Mouse (Mus musculus): Measurements from ENCODE around the gene Aox2. TPM values are rescaled to one million over a fixed set of nuclear protein-coding genes. Genes with fewer than 3 reads are reported as not detected.

Gene Aox2
- total and polyA plus RNA-seq, 3 experiments = 0.04 to 0.08 TPM; not detected in 1

- H3K4me3 ChIP-seq (ENCODE audit: control insufficient read depth in 1 of 2, insufficient read depth in 1 of 2, low read depth in 2 of 2, low read length in 2 of 2) = peak overlapping the region in 1 of 2 experiments; percentile 20; a peak in 2 of 4 replicates
- H3K36me3 ChIP-seq (ENCODE audit: control insufficient read depth in 1 of 2, insufficient read depth in 2 of 2, low read length in 2 of 2) = no peaks in the 10 kb centered on the region
- peak; percentile 94 for DNase-seq (ENCODE audit: low read depth, low spot score)
- H3K27me3 ChIP-seq (ENCODE audit: control insufficient read depth in 1 of 2, insufficient read depth in 2 of 2, low read length in 2 of 2) = no peaks in the 10 kb centered on the region
- no peak overlapping the region for H3K27ac ChIP-seq (ENCODE audit: control insufficient read depth, low read depth, low read length)
- no peaks in the 10 kb centered on the region for H3K9me3 ChIP-seq (replicated peaks; ENCODE audit: insufficient read depth, low read length)
- 0 out of 2 replicates have a peak overlapping the region, but pooled peaks have one; percentile 21 for H3K9ac ChIP-seq (ENCODE audit: control insufficient read depth, low read depth, low read length, poor library complexity, severe bottlenecking)
- H3K4me1 ChIP-seq (ENCODE audit: control insufficient read depth in 1 of 2, insufficient read depth in 2 of 2, low read length in 2 of 2) = no peaks in the 10 kb centered on the region
- TF ChIP-seq RAD21 (IDR thresholded peaks at IDR 0.05; ENCODE audit: low read depth, low read length) = peak; percentile 92
- TF ChIP-seq SMC3 (IDR thresholded peaks at IDR 0.05; ENCODE audit: low read depth, low read length) = peak; percentile 88
- TF ChIP-seq ZC3H11A (IDR thresholded peaks at IDR 0.05; ENCODE audit: low read depth, low read length) = peak; percentile 81
- TF ChIP-seq SIN3A (IDR thresholded peaks at IDR 0.05; ENCODE audit: low read length) = 0 out of 2 replicates have a peak, but pooled peaks have one; percentile 10
- TF ChIP-seq MYB (IDR thresholded peaks at IDR 0.05; ENCODE audit: low read depth, low read length) = no peak
- TF ChIP-seq CTCF (IDR thresholded peaks at IDR 0.05 in 2 of 3, conservative IDR thresholded peaks at IDR 0.05 in 1 of 3; ENCODE audit: control insufficient read depth in 1 of 3, insufficient read depth in 1 of 3, low read depth in 2 of 3, low read length in 3 of 3, poor library complexity in 1 of 3, severe bottlenecking in 1 of 3) = peak; percentile 83 to 91 (median 89)
- no peaks in the 10 kb centered on the region for H3K79me2 ChIP-seq (ENCODE audit: control insufficient read depth, insufficient read depth, low read length, poor library complexity)
These were observed 18.2 kb downstream of the Aox2 start for GRCm38 (mm10) chr1:58296278-58296677.

GRCm38 (mm10) chr1:58296821-58297220, 18.7 kb downstream of the Aox2 start:
- Histone ChIP-seq H3K27ac (ENCODE audit: control insufficient read depth, low read depth, low read length) (no peak overlapping the region), H3K36me3 (ENCODE audit: control insufficient read depth in 1 of 2, insufficient read depth in 2 of 2, low read length in 2 of 2) (no peaks in the 10 kb centered on the region), H3K4me3 (ENCODE audit: control insufficient read depth in 1 of 2, insufficient read depth in 1 of 2, low read depth in 2 of 2, low read length in 2 of 2) (no peak overlapping the region), H3K4me1 (ENCODE audit: control insufficient read depth in 1 of 2, insufficient read depth in 2 of 2, low read length in 2 of 2) (no peaks in the 10 kb centered on the region), H3K79me2 (ENCODE audit: control insufficient read depth, insufficient read depth, low read length, poor library complexity) (no peaks in the 10 kb centered on the region), H3K27me3 (ENCODE audit: control insufficient read depth in 1 of 2, insufficient read depth in 2 of 2, low read length in 2 of 2) (no peaks in the 10 kb centered on the region), H3K9ac (ENCODE audit: control insufficient read depth, low read depth, low read length, poor library complexity, severe bottlenecking) (no peak overlapping the region), H3K9me3 (replicated peaks; ENCODE audit: insufficient read depth, low read length) (no peaks in the 10 kb centered on the region)
- TF ChIP-seq EP300 (IDR thresholded peaks at IDR 0.05; ENCODE audit: low read depth in 1 of 2, low read length in 2 of 2) (no peak), CTCF (IDR thresholded peaks at IDR 0.05 in 2 of 3, conservative IDR thresholded peaks at IDR 0.05 in 1 of 3; ENCODE audit: control insufficient read depth in 1 of 3, insufficient read depth in 1 of 3, low read depth in 2 of 3, low read length in 3 of 3, poor library complexity in 1 of 3, severe bottlenecking in 1 of 3) (no peak), ETS1 (IDR thresholded peaks at IDR 0.05; ENCODE audit: low read depth, low read length) (no peak), ZNF384 (IDR thresholded peaks at IDR 0.05; ENCODE audit: low read depth, low read length) (no peak), GABPA (IDR thresholded peaks at IDR 0.05; ENCODE audit: low read depth, low read length) (no peak), RAD21 (IDR thresholded peaks at IDR 0.05; ENCODE audit: low read depth, low read length) (no peak), HCFC1 (IDR thresholded peaks at IDR 0.05; ENCODE audit: low read depth, low read length) (no peak), MYC (IDR thresholded peaks at IDR 0.05; ENCODE audit: low read depth, low read length) (no peak), TAL1 (IDR thresholded peaks at IDR 0.05; ENCODE audit: low read length) (no peak), RCOR1 (IDR thresholded peaks at IDR 0.05; ENCODE audit: low read depth, low read length) (no peak), ZKSCAN1 (IDR thresholded peaks at IDR 0.05; ENCODE audit: low read depth, low read length) (no peak), CHD1 (IDR thresholded peaks at IDR 0.05; ENCODE audit: low read depth, low read length) (no peak), MYB (IDR thresholded peaks at IDR 0.05; ENCODE audit: low read depth, low read length) (no peak)
- no peak for DNase-seq (ENCODE audit: low read depth, low spot score)

All from MEL (cell line).